Mouse (Mus musculus) layer of hippocampus, adult 11-12 months (tissue): Measurements from ENCODE around the gene Ube2c.

Experiments
- DNase-seq: peaks from one replicate; pipeline ENCODE4 v3.0.0; 2022; ENCODE audit warnings: low spot score

Ube2c gene

DNA sequence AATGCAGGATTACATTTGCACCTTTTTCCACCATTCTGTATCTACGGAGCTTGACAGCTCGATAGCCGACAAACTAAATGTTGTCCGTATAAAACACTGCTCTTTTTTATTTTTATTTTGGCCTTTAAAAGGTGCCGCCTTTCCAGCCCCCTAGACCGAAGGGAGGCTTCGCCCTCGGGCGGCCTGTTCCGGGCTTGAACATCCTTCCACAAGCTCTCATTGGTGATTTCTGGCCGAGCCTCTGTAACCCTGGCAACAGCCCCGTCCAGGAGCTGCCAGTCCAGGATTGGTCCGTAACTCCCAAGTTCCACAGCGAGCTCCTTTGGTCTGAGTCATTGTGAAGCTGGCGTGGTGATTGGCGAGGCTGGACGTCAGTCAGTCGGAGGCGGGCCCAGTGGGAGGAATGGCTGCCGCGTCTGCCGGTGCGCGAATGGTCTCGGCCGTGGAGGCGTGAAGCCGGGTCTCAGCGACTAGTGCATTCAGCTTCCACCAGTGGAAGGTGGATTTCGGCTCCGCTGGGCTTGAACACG lies 53.0 kb downstream of the Ube2c start, which contains the start of gene Zswim1:
TSS of gene Zswim1 (plus strand) at position 51 of the 530 bp plus-strand sequence.
- peak; percentile 100 for DNase-seq

- no peak for DNase-seq
These were observed 53.5 kb downstream of the Ube2c start for GRCm38 (mm10) chr2:164823181-164823585.

DNA sequence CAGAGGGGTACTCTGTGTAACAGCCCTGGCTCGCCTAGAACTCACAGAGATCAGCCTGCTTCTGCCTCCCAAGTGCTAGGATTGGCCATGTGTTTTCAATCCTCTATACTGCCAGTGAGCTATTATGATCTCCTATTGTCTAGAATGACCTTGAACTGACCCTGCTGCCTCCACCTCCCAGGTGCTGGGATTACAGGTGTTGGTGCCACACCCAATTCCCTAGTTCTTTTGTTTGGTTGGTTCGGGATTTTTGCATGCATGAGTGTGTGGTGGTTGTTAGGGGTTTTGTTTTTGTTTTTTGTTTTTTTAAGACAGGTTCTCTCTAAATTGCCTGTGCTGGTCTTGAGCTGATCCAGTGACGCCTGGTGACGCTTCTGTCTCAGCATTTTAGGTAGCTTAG lies 54.3 kb downstream of the Ube2c start:
- no peak for DNase-seq

DNA sequence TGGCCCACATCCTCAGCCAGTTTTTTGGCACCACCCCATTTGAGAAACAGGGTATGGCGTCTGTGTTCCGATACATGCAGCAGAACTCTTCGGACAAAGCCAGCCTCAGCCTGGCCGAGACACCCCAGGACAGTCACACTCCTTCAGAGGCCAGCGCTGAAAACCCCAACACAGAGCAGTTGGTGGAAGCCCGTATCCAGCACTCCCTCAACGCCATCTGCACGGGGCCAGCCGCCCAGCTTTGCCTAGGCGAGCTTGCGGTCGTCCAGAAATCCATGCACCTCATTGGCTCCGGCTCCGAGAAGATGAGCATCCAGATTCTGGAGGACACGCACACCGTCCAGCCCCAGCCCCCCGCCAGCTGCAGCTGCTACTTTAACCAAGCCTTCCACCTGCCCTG lies 55.8 kb downstream of the Ube2c start:
- DNase-seq = no peak

GRCm38 (mm10) chr2:164827146-164827850 lies 57.6 kb downstream of the Ube2c start:
- DNase-seq = no peak
